ENCODE assay signal across 28 mouse cellular contexts in the genomic region with DNA sequence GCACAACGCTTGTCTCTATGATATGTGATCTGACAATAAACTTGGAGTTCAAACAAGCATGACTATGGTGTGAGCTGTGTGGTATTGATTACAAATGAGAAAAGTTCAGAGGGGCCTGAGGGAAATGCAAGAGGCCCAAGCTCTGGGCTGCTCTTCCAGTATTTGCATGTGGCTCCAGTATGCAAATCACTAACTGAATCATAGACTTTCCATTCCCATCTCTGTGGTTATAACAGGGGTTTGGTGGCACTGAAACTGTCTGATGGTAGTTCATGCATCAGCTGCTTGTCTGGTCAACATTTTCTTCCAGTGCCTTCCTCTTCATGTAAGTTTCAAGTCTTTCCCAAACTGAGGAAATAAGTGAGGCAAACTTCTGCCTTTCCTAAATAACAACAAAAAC. TPM values are rescaled to one million over a fixed set of nuclear protein-coding genes. Genes with fewer than 3 reads are reported as not detected.
"Had no signal": no experiment of that assay in that cellular context is flagged by ENCODE, and none has a peak within 500 bp of the region (broad histone marks: within the 10 kb centered on the region; RNA-seq: fewer than 3 reads in every experiment).

No protein-coding gene starts in this region.

- ATAC-seq: intestine, postnatal 0 days; midbrain, embryonic 15.5 days had no signal

- H3K4me1 ChIP-seq: liver, embryonic 13.5 days; midbrain, embryonic 12.5 days; midbrain, embryonic 15.5 days; neural tube, embryonic 12.5 days; neural tube, embryonic 15.5 days; stomach, embryonic 15.5 days had no signal

- H3K27me3 ChIP-seq: liver, embryonic 13.5 days; midbrain, embryonic 12.5 days; midbrain, embryonic 15.5 days; neural tube, embryonic 12.5 days; neural tube, embryonic 15.5 days; stomach, embryonic 15.5 days had no signal

- H3K36me3 ChIP-seq: liver, embryonic 13.5 days; midbrain, embryonic 12.5 days; midbrain, embryonic 15.5 days; neural tube, embryonic 12.5 days; neural tube, embryonic 15.5 days; stomach, embryonic 15.5 days had no signal

- H3K9me3 ChIP-seq: liver, embryonic 13.5 days; midbrain, embryonic 12.5 days; midbrain, embryonic 15.5 days; neural tube, embryonic 12.5 days; neural tube, embryonic 15.5 days; stomach, embryonic 15.5 days had no signal

- H3K4me3 ChIP-seq: left cerebral cortex, adult 2 months; liver, embryonic 13.5 days; midbrain, embryonic 12.5 days; midbrain, embryonic 15.5 days; neural tube, embryonic 12.5 days; neural tube, embryonic 15.5 days; stomach, embryonic 15.5 days had no signal

- DNase-seq: kidney, adult 2 months; kidney, postnatal 10 days; layer of hippocampus, postnatal 36 days; liver, embryonic 13.5 days; lung, adult 2 months; lung, postnatal 14 days; retina, postnatal 1 day; right cerebral cortex, postnatal 25 days; spleen, adult 18-20 months; thymus, postnatal 25 days had no signal

- H3K27ac ChIP-seq: left cerebral cortex, adult 2 months; liver, embryonic 13.5 days; macrophage; midbrain, embryonic 12.5 days; midbrain, embryonic 15.5 days; neural tube, embryonic 12.5 days; neural tube, embryonic 15.5 days; stomach, embryonic 15.5 days had no signal

- H3K9ac ChIP-seq: liver, embryonic 13.5 days; midbrain, embryonic 12.5 days; midbrain, embryonic 15.5 days; neural tube, embryonic 12.5 days; neural tube, embryonic 15.5 days; stomach, embryonic 15.5 days had no signal

- H3K4me2 ChIP-seq: liver, embryonic 13.5 days; midbrain, embryonic 12.5 days; midbrain, embryonic 15.5 days; neural tube, embryonic 12.5 days; neural tube, embryonic 15.5 days; stomach, embryonic 15.5 days had no signal

RNA-seq across cellular contexts. Expression of a gene that starts 54.5 kb away (rescaled TPM):
- total RNA-seq: layer of hippocampus, adult 8-10 months; layer of hippocampus, postnatal 10 days; layer of hippocampus, postnatal 36 days; left cerebral cortex, adult 2 months; left cerebral cortex, postnatal 10 days; left cerebral cortex, postnatal 36 days; liver, adult 2 months had no signal
- polyA plus RNA-seq: intestine, postnatal 0 days; kidney, adult 2 months; kidney, embryonic 14.5 days; limb, embryonic 11.5 days; limb, embryonic 14.5 days; liver, embryonic 13.5 days; liver, embryonic 16.5 days; lung, adult 2 months; lung, embryonic 16.5 days; macrophage; midbrain, embryonic 12.5 days; midbrain, embryonic 15.5 days; neural tube, embryonic 12.5 days; neural tube, embryonic 15.5 days; stomach, embryonic 15.5 days had no signal
